Mouse (Mus musculus): ENCODE results near the gene Tubb4b.

Gene Tubb4b

DNA sequence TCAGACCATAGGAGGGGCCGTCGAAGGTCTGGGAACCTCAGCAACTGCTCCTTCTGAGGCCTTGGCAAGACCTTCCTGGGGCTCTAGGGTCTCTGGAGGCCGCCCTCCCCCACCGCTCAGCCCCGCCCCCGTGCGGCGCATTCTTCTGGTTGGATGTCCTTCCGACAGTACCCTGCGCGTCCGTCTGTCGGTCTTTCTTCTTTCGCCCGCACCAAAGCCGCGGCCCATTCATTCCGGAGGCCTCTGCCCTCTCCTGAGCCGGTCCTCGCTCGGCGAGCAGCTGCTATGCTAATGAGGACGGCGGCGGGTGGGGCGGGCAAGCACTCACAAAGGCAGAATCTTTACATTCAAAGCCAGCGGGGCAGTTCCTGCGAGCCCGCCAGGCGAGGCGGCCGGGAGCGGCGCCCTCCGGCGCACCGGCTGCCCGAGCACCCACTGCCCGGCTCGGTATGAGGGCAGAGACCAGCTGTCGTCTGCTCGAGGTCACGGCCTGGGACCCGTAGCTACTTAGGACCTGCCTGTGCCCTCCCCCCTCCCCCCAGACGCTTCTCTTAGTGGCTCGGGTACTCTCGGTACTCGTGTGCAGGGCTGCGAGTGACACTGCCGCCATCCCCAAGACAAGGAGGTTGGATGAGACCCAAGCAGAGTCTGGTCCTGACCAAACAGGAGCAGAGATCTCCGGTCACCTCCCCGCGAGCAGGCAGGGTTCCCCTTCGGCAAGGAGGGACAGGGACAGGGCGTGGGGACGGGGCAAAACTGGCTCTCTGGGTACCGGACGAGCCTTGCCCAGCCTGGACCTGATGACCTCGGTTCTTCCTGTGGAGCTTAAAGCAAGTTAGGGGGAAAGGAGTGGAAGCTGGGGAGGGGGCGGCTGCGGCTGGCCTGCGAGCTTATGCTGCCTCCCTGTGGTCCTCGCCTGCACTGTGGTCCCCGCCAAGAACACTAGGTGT, 38.6 kb downstream of the Tubb4b start:
- peak in 1 of 2 experiments; percentile 29 for DNase-seq

- no peak for DNase-seq
These were observed 40.0 kb downstream of the Tubb4b start for GRCm38 (mm10) chr2:25184496-25184895.

DNA sequence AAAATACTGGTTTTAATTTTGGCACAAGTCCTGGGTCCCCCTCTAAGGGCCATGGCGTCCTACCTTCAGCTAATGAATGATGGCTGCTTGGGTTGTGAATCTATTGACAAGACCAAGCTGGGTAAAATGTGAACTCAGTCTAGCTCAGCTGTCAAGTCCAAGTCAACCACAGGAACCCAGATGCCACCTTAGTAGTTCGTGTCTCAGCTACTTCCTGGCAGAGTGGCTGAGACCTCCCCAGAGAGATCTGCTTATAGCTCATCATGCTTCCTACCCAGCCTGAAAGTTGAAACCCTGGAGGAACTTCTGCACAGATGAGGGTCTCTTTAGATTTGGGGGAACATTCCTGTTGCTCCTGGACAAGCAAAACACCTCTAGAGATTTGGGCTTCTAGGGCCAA, 41.2 kb downstream of the Tubb4b start:
- DNase-seq: no peak

GRCm38 (mm10) chr2:25182664-25183063, 41.8 kb downstream of the Tubb4b start:
- no peak for DNase-seq

DNA sequence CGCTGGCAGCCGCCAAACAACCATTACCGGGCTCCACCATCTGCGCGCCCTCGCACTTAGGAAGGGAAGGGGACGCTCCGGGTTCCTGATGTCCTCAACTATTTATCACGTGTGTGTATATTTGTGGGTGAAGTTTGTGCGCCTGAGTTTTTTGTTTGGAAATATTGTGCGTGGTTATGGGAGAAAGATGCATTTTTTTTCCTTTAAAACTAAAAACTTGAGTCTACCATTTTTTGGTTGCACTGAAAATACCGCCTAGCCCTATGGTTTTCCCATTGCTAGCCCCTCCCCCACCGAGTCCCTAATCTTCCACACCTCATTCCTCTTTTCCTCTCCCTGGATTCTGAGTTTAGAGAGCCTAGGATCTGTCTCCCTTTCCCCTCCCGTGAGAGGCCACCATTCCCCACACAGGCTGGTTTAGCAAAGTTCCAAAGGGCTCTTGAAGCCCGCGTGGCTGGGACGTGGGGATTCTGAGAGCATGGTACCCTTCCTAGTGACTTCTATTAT, 42.6 kb downstream of the Tubb4b start:
- peak in 1 of 2 experiments; percentile 2 for DNase-seq

- DNase-seq: peak; percentile 35 to 36
These were observed 43.3 kb downstream of the Tubb4b start for GRCm38 (mm10) chr2:25180973-25181890.

DNA sequence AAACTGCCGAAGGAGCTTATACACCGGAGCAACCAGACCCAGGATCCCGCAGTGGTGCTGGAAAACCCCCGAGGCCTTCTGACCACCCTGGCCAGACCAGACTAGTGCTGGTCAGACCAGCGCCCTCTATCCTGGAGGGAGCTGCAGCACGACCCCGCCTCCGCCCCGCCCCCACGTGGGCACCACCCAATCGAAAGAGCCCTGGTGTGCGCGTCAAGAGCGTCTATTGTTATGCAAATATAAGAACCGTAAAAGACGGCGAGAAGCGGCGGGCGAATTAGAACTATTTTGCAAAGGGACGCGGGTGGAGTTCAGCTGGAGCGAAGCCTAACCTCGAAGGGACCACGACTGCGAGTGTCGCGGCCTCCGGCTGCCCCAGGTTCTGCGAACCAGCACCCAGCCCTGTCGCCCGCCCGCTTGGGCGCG, 44.0 kb downstream of the Tubb4b start, which contains the start of gene Nrarp:
TSS of gene Nrarp (plus strand) at position 281 of the 426 bp plus-strand sequence.
- DNase-seq: peak; percentile 83 to 91

DNA sequence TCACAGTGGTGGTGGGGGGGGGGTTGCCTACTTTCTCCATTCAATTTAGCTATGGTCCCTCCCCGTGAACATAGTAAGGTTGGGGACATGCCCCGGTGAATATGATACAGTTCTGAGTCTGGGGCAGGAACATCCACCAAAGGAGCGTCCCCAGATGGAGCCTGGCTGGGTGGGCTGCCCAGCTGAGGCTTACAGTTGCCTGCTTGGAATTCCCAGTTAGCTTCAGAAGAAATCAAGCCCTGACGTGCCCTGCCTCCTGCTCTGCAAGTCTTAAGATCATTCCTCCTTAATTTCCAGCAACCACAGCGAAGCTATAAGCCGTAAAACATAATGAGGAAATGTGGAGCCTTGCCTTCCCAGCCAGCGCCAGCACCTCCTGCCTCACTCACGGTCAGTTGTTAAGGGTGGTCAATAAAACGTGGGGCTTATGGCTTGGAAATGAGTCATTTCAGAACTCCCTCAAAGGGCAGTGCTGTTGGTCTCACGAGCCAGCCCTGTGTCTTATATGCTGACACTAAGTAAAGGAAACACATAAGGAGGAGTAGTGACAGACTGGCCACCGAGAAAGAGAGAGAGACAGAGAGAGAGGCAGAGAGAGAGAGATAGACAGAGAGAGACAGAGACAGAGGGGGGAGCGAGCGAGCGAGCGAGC, 44.8 kb downstream of the Tubb4b start:
- DNase-seq: no peak

DNA sequence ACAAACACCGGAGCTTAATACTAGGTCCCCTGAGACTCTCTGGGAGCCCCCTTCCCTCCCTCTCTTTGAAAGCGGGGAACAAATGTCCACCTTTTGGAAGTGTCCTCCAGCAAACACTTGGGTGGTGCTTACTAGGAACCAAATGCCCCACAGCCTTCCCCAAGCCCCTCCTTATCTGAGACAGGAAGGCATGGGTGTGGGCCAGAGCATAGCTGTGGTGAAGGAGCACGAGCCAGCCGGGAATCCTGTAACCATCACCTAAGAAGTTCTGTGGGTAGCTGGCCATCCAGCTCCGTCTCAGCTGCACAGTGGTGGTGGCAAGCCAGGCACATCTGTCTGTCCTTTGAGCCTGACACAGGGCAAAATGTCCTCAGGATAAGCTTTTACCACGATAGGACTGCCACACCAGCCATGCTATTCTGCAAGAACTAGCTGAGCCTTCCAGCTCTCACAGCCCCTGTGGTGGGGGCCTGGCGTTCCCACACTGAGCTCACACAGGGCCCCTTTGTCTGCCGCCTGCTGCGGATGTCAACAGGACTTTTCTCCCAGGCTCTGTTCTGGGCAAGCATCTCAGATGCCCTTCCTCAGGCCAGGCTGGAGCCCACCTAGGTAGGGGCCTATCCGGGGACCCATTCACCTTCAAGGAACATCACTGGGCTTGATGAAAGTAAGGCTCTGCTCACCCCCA, 46.1 kb downstream of the Tubb4b start:
- DNase-seq: no peak

DNA sequence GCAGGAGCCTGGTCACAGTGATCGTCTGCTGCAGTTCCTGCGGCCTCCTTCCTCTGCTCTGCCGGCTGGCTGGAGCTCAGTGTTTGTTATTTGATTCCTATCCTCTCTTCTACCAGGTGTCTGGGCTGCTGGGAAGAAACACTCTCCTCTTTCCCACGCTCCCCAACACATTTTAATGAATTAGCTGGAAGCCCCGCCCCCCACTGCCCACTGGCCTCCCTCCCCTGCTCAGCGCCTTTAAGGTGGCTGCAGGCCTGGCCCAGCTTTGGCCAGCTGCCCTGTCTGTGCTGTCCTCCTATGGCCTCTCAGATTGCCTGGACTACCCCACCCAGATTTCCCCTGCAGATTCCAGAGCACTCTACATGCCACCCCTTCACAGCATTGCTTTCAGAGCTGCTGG, 46.8 kb downstream of the Tubb4b start:
- DNase-seq: no peak

DNA sequence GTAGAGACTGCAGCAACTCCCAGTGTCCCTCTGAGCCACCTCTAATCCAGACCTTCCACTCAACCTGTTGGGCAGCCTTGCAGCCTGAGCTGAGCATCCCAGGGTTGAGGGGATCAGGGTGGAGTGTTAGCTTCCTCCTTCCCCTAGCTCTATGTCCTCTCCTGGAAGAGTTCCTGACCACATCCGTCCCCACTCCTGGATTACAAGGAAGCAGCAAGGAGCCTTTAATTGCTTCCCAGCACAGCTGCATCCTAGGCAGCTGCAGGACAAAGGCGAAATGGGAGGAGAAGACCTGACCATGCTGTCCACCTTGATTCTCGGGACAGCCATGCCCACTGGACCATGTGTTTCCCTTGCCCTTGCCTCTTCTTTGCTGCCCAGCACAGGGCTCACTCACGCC, 47.4 kb downstream of the Tubb4b start:
- no peak for DNase-seq

- no peak for DNase-seq
These were observed 47.9 kb downstream of the Tubb4b start for GRCm38 (mm10) chr2:25176573-25176972.

DNA sequence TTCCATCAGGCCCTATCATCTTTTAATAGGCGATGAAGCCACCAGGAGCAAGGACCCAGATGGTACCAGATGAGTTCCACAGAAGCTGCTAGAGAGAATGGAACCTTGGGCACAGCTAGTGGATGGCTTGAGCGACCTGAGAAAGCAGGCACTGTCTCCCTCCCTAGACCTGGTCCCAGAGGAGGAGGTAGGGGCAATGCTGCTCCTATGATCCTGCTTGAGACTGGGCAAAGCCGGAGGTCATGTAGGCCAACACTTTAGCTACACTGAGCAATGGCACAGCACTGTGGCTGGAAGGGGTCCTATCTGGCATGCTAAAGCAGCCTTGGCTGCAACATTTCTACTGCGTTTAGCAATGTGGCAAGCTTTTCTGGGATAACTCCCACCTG, 48.8 kb downstream of the Tubb4b start:
- no peak for DNase-seq

- DNase-seq: no peak
These were observed 49.4 kb downstream of the Tubb4b start for GRCm38 (mm10) chr2:25174866-25175689.

- no peak for DNase-seq
These were observed 50.7 kb downstream of the Tubb4b start for GRCm38 (mm10) chr2:25173821-25174220.

GRCm38 (mm10) chr2:25172629-25173028, 51.9 kb downstream of the Tubb4b start:
- no peak for DNase-seq

Data from cerebellum, postnatal 36 days (tissue).